Mouse (Mus musculus): ENCODE data around the gene Lcn11.

The Lcn11 gene

DNA sequence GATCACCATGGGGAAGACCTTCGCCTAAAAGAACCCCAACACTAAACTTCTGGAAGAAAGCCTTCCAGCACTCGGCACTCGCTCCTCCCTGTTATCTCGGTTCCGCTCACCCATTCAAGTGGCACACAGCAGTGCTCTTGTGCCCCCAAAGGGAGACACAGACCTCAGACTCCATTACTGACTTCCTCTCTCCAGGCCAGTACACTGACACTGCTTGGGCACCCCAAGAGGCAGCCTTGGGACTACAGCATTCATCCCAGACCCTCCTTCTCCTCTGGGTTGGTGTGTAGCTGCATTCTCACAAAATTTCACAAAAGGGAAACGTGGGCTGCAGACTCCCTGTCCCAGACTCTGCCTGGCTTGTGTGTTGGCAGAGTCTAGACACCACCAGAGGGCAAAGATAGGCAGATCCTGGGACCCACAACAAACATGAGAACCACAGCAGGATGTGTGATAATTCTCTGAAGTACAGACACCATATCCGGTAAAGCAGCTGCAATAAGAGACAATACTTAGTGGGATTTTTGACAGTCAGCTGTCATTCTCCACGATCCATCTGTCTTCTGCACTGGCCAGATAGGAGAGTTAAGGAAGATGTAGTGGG, 51.6 kb downstream of the Lcn11 start:
- DNase-seq (ENCODE audit: low spot score) = no peak

Data from urinary bladder, postnatal 10 days (tissue).